Mouse (Mus musculus): Measurements from ENCODE around the gene Pcsk7.

Gene Pcsk7

GRCm38 (mm10) chr9:45906355-45907077, at the start of gene Pcsk7, which contains the start of gene Rnf214:
TSS of gene Pcsk7 (plus strand) at chr9:45906497.
TSS of gene Rnf214 (minus strand) at chr9:45906911.
- no peak for DNase-seq (ENCODE audit: extremely low read depth, low read depth, low spot score)

GRCm38 (mm10) chr9:45859364-45859763, 46.9 kb upstream of the Pcsk7 start:
- DNase-seq (ENCODE audit: extremely low read depth, low read depth, low spot score): no peak

GRCm38 (mm10) chr9:45861813-45862212, 44.5 kb upstream of the Pcsk7 start:
- no peak for DNase-seq (ENCODE audit: extremely low read depth, low read depth, low spot score)

GRCm38 (mm10) chr9:45869181-45869580, 37.1 kb upstream of the Pcsk7 start:
- no peak for DNase-seq (ENCODE audit: extremely low read depth, low read depth, low spot score)

GRCm38 (mm10) chr9:45870265-45870664, 36.0 kb upstream of the Pcsk7 start:
- no peak for DNase-seq (ENCODE audit: extremely low read depth, low read depth, low spot score)

- peak; percentile 10 for DNase-seq (ENCODE audit: extremely low read depth, low read depth, low spot score)
Measured at GRCm38 (mm10) chr9:45877928-45878327, 28.4 kb upstream of the Pcsk7 start.

- no peak for DNase-seq (ENCODE audit: extremely low read depth, low read depth, low spot score)
Measured at GRCm38 (mm10) chr9:45893681-45894080, 12.6 kb upstream of the Pcsk7 start.

GRCm38 (mm10) chr9:45905196-45905595, 1.1 kb upstream of the Pcsk7 start:
- no peak for DNase-seq (ENCODE audit: extremely low read depth, low read depth, low spot score)

- no peak for DNase-seq (ENCODE audit: extremely low read depth, low read depth, low spot score)
Measured at GRCm38 (mm10) chr9:45905811-45906237, 473 bp upstream of the Pcsk7 start.

GRCm38 (mm10) chr9:45907078-45907428, 756 bp downstream of the Pcsk7 start:
- DNase-seq (ENCODE audit: extremely low read depth, low read depth, low spot score): no peak

GRCm38 (mm10) chr9:45910995-45911394, 4.7 kb downstream of the Pcsk7 start:
- no peak for DNase-seq (ENCODE audit: extremely low read depth, low read depth, low spot score)

- DNase-seq (ENCODE audit: extremely low read depth, low read depth, low spot score): no peak
Measured at GRCm38 (mm10) chr9:45911673-45912072, 5.4 kb downstream of the Pcsk7 start.

GRCm38 (mm10) chr9:45915659-45916058, 9.4 kb downstream of the Pcsk7 start:
- DNase-seq (ENCODE audit: extremely low read depth, low read depth, low spot score): no peak

GRCm38 (mm10) chr9:45917041-45917934, 11.0 kb downstream of the Pcsk7 start:
- DNase-seq (ENCODE audit: extremely low read depth, low read depth, low spot score): no peak

- no peak for DNase-seq (ENCODE audit: extremely low read depth, low read depth, low spot score)
Measured at GRCm38 (mm10) chr9:45919895-45920294, 13.6 kb downstream of the Pcsk7 start.

GRCm38 (mm10) chr9:45929285-45929684, 23.0 kb downstream of the Pcsk7 start:
- DNase-seq (ENCODE audit: extremely low read depth, low read depth, low spot score): no peak

- DNase-seq (ENCODE audit: extremely low read depth, low read depth, low spot score): no peak
Measured at GRCm38 (mm10) chr9:45931958-45932357, 25.7 kb downstream of the Pcsk7 start.

- DNase-seq (ENCODE audit: extremely low read depth, low read depth, low spot score): no peak
Measured at GRCm38 (mm10) chr9:45932571-45933415, 26.5 kb downstream of the Pcsk7 start.

GRCm38 (mm10) chr9:45935628-45936210, 29.4 kb downstream of the Pcsk7 start, which contains the start of gene Tagln:
TSS of gene Tagln (minus strand) at chr9:45936058.
- no peak for DNase-seq (ENCODE audit: extremely low read depth, low read depth, low spot score)

GRCm38 (mm10) chr9:45936883-45937282, 30.6 kb downstream of the Pcsk7 start:
- no peak for DNase-seq (ENCODE audit: extremely low read depth, low read depth, low spot score)

- DNase-seq (ENCODE audit: extremely low read depth, low read depth, low spot score): no peak
Measured at GRCm38 (mm10) chr9:45938088-45938487, 31.8 kb downstream of the Pcsk7 start.

All from fat pad, adult 2 months (tissue).